Mouse (Mus musculus) forebrain, embryonic 13.5 days (tissue): Measurements from ENCODE around the gene Hist1h1a. TPM values are rescaled to one million over a fixed set of nuclear protein-coding genes. Genes with fewer than 3 reads are reported as not detected.
A peak's percentile ranks its signal among the peaks of the same experiment; 100 is the strongest.
"Not testable (repeated sequence)": the region's sequence is repeated elsewhere in the genome, so short reads cannot be mapped to it uniquely, and the experiment has no call there.

ENCODE experiments used
- ATAC-seq: fragments of 200-750 bp; cut with Nextera tagmentation; 2 replicates; pipeline ENCODE4 v1.8.0; 2017
- H3K27ac ChIP-seq: fragments of 300-500 bp; sonication (generic); 2 replicates; pipeline ENCODE4 v1.5.1; 2015; ENCODE audit warnings: inconsistent platforms, mild to moderate bottlenecking, moderate library complexity
- H3K27me3 ChIP-seq: fragments of 300-500 bp; sonication (generic); 2 replicates; pipeline ENCODE4 v1.6.1; 2015; ENCODE audit warnings: mild to moderate bottlenecking, inconsistent platforms
- H3K36me3 ChIP-seq: fragments of 300-500 bp; sonication (generic); 2 replicates; pipeline ENCODE4 v1.6.1; 2015; ENCODE audit warnings: mild to moderate bottlenecking, inconsistent platforms; ENCODE audit not compliant: poor library complexity, severe bottlenecking
- H3K4me1 ChIP-seq: fragments of 300-500 bp; sonication (generic); 2 replicates; pipeline ENCODE4 v1.6.1; 2015; ENCODE audit warnings: inconsistent platforms
- H3K4me2 ChIP-seq: fragments of 300-500 bp; sonication (generic); 2 replicates; pipeline ENCODE4 v1.6.1; 2015; ENCODE audit warnings: inconsistent platforms, mild to moderate bottlenecking, moderate library complexity
- H3K4me3 ChIP-seq: fragments of 300-500 bp; sonication (generic); 2 replicates; pipeline ENCODE4 v1.5.1; 2015; ENCODE audit warnings: mild to moderate bottlenecking, inconsistent platforms
- H3K9ac ChIP-seq: fragments of 300-500 bp; sonication (generic); 2 replicates; pipeline ENCODE4 v1.6.1; 2015; ENCODE audit warnings: mild to moderate bottlenecking, inconsistent platforms
- H3K9me3 ChIP-seq: fragments of 300-500 bp; sonication (generic); replicated peaks from 2 replicates; pipeline ENCODE4 v1.6.1; 2016; ENCODE audit warnings: inconsistent platforms
- WGBS: fragments of 180-500 bp; shearing (Covaris S2); methylation state at CpG from one replicate; pipeline ENCODE4 v1.1.7; 2015; 5-methylcytosine and 5-hydroxymethylcytosine counted together
- polyA plus RNA-seq: library from polyadenylated mRNA; unstranded; fragments of >200 nt; fragmentation: Nextera tagmentation; extraction: Ambion mirVana; gene quantifications from 2 replicates; pipeline ENCODE4 v1.2.1, GENCODE M21; 2015

Hist1h1a gene
- polyA plus RNA-seq, 1 experiment from 2014 or later: 4.6 TPM

DNA sequence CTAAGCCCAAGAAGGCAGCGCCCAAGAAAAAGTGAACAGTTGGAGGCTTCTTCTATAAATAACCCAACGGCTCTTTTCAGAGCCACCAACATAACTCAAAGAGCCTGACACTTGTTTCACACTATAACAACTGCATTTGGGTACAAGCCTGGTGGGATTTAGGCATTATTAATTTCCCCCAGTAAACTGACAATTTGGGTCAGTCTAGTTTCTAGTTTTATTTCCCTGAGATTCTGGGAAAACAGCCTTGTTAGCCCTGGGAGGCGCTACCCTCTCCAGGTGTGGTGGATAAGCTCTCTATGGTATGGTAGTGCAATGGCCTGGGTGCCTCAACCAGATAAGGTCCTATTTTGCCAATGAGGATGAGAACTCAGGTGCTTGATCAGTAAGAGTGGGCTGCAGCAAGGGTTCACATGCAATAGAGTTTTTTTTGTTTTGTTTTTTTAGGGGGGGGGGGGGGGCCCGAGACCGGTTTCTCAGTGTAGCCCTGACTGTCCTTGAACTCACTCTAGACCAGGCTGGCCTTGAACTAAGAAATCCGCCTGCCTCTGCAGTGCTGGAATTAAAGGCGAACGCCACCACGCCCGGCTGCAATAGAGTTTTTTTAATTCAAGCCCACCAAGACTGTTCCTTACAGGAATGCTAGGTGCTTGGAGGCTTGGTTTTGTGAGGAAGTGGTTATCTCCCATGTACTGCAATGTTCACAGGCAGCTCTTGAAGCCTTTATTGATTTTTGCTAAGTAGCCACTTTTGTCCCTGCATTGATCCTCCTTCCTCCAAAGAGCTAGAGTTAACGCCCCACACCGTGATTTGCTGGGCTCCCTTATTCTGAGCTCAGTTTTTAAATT, 1.1 kb downstream of the Hist1h1a start:
- 34% methylated on average over 12 of the region's 12 CpGs for WGBS
- H3K9me3 ChIP-seq: no peaks in the 10 kb centered on the region
- H3K4me3 ChIP-seq: peak overlapping the region; percentile 53
- peak overlapping the region; percentile 85 for H3K27ac ChIP-seq
- no peaks in the 10 kb centered on the region for H3K36me3 ChIP-seq
- H3K27me3 ChIP-seq: no peaks in the 10 kb centered on the region
- no peak for ATAC-seq
- H3K4me1 ChIP-seq: peaks cover 30% of the 10 kb centered on the region
- peak overlapping the region; percentile 78 for H3K4me2 ChIP-seq
- peak overlapping the region; percentile 80 for H3K9ac ChIP-seq

DNA sequence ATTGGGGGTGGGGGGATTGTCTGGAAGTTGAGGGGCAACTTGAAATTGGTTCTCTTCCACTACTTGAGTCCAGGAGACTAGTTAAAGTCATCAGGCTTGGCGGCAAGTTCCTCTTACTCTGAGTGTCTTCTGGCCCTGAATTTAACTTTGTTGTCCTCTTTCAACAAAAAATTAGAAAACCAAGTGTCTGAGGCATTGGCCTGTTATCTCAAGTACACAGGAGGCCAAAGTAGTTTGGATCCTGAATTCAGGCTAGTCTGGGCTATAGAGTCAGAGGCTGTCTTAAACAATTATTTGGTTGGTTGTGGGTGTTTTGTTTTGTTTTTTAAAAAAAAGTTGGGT, 1.7 kb downstream of the Hist1h1a start:
- Histone ChIP-seq H3K36me3 (no peaks in the 10 kb centered on the region), H3K27me3 (no peaks in the 10 kb centered on the region), H3K4me3 (no peak overlapping the region), H3K27ac (no peak overlapping the region), H3K4me1 (peaks cover 24% of the 10 kb centered on the region), H3K4me2 (no peak overlapping the region), H3K9me3 (no peaks in the 10 kb centered on the region), H3K9ac (no peak overlapping the region)
- no peak for ATAC-seq
- 61% methylated on average over 1 of the region's 1 CpGs for WGBS

DNA sequence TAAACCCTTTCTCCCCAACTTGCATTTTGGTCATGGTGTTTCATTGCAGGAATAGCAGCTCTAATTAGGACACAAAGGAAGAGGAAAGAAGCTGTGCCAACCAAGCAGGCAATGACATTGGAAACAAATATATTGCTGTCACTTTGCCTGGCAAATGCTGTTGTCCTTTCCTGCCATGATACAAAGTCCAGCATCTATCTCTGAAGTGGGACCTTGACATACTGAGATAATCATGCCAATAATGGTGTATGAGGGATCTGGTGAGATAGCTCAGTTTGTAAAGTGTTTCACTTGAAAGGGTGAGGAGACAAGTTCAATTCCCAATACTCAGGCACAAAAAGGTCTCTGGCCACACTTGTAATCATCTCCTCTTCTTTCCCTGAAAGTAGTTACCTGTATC, 3.3 kb downstream of the Hist1h1a start:
- no peak overlapping the region for H3K9ac ChIP-seq

DNA sequence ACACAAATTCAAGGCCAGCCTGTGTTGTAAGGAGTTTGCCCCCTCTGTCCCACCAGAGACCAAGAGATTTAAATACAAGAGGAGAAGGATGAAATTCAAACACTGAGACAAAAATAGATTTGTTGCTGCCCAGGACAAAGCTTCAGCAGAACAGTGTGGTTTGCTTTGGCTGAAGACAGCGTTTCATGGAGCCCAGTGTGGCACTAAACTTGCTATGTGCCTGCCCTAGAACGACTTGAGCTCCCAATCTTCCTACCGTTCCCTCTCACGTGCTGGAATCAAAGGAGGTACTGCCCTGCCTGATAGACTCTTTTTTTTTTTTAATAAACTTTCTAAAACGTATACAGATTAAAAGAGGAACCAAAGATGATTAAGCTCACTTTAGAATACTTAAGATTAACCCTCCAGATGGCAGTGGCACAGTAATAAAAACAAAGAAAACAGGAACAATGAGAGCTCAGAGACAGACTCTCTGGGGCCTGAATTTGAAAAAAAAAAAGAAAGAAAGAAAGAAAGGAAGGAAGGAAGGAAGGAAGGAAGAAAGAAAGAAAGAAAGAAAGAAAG, 5.5 kb downstream of the Hist1h1a start:
- Histone ChIP-seq H3K4me2 (no peak overlapping the region), H3K4me3 (no peak overlapping the region), H3K36me3 (no peaks in the 10 kb centered on the region), H3K9ac (no peak overlapping the region), H3K4me1 (peaks cover 11% of the 10 kb centered on the region), H3K27ac (no peak overlapping the region), H3K9me3 (no peaks in the 10 kb centered on the region), H3K27me3 (no peaks in the 10 kb centered on the region)
- 35% methylated on average over 5 of the region's 5 CpGs for WGBS
- no peak for ATAC-seq

More for the DNA sequence above, 3.3 kb downstream of the Hist1h1a start:
- H3K9me3 ChIP-seq: no peaks in the 10 kb centered on the region
- no peaks in the 10 kb centered on the region for H3K27me3 ChIP-seq
- no peak overlapping the region for H3K4me3 ChIP-seq
- H3K36me3 ChIP-seq: no peaks in the 10 kb centered on the region
- peaks cover 16% of the 10 kb centered on the region for H3K4me1 ChIP-seq
- H3K4me2 ChIP-seq: no peak overlapping the region
- ATAC-seq: no peak
- H3K27ac ChIP-seq: no peak overlapping the region

DNA sequence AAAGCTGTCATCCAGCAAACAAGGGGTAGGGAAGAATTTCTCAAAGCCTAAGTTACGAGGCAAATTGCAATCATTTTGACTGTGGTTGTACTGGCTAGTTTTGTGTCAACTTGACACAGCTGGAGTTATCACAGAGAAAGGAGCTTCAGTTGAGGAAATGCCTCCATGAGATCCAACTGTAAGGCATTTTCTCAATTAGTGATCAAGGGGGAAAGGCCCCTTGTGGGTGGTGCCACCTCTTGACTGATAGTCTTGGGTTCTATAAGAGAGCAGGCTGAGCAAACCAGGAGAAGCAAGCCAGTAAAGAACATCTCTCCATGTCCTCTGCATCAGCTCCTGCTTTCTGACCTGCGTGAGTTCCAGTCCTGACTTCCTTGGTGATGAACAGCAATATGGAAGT, 6.1 kb downstream of the Hist1h1a start, which contains the start of gene Trim38:
Gene Trim38, plus strand, starts transcription at position 301 of the 400 bp plus-strand sequence.
- not testable (repeated sequence) for H3K4me3 ChIP-seq, H3K27ac ChIP-seq, H3K36me3 ChIP-seq, H3K9ac ChIP-seq, H3K27me3 ChIP-seq, ATAC-seq, H3K4me2 ChIP-seq, H3K4me1 ChIP-seq, H3K9me3 ChIP-seq
- WGBS: 88% methylated on average over 2 of the region's 2 CpGs

DNA sequence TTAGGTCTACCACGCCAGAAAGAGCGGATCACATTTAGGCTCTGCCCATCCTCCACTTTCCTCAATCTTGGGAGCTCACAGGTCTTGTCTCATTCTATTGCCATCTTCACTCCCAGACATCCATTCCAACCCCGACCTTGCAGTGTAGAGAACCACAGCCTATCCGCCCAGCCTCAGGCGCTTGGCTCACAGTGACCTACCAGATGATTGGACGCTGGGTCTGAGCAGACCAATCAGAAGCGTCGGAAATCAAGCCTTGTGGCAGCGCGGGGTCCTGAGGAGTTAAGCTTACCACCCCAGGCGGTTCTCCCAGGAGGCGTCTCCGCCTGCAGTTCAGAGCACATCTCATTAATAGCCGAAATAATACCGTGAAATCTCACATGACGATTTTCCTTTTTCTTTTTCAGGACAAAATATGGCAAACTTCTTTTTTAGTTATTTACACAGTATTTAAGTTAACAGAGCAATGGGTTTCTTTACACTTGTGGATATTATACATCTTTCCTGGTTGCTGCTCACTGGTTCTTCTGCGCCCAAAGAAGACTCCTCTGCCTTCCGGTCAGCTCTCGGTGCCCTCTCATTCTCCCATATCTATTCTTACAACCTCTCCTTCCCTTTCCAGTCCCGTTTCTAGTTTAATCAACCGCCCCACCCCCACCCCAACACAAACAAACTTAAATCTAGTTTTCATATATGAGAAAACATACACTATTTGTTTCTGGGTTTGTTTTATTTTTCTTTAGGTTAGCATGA, 9.3 kb downstream of the Hist1h1a start:
- Histone ChIP-seq H3K27me3 (no peaks in the 10 kb centered on the region), H3K36me3 (no peaks in the 10 kb centered on the region), H3K4me2 (peak overlapping the region; percentile 39), H3K4me1 (peaks cover 5% of the 10 kb centered on the region; the same call in 1 of the 2 replicates), H3K9me3 (no peaks in the 10 kb centered on the region), H3K27ac (no peak overlapping the region), H3K9ac (no peak overlapping the region), H3K4me3 (no peak overlapping the region)
- peak; percentile 90 for ATAC-seq
- 23% methylated on average over 21 of the region's 21 CpGs for WGBS

DNA sequence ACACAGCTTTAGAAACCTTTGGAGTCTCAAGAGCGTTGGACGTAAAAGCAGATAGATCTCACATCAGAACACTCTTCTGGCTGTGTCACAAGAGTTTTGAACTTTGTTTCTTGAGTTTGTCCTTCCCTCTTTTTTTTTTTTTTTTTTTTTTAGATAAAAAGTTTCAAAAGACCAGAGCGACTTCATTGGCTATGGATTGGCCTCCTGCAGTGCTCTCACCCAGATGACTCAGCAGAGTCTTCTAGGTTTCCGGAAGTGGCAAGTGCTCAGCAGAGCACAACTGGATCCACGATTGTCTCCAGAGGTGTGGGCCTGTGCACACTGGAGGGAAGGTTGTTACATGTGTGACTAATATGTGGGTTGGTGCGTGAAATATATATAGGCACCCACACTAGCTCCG, 14.9 kb downstream of the Hist1h1a start:
- Histone ChIP-seq H3K4me1 (no peaks in the 10 kb centered on the region), H3K27ac (no peak overlapping the region)
- WGBS: 90% methylated on average over 7 of the region's 7 CpGs

DNA sequence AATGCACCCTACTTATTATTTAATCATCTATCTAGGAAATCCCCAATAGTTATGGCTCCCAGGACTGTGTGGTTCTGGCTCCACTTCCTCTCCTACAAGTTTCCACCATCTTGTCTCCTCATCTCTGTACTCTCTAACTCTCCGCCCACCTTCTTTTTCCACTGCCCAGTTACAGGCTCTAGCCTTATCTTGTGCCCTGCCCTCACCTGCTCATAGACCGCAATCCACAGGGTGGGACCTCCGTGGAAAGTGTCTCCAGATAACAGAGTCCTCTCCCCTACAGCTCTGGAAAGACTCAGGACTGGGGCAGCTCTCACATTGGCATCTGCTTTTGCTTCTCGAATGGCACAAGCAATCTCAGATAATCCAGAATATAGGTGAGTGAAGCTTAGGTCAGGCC, 15.6 kb downstream of the Hist1h1a start:
- Histone ChIP-seq H3K27me3 (no peaks in the 10 kb centered on the region), H3K27ac (no peak overlapping the region), H3K36me3 (no peaks in the 10 kb centered on the region), H3K9me3 (no peaks in the 10 kb centered on the region), H3K4me3 (no peak overlapping the region), H3K4me1 (no peaks in the 10 kb centered on the region), H3K9ac (no peak overlapping the region), H3K4me2 (no peak overlapping the region)
- ATAC-seq: no peak
- 88% methylated on average over 4 of the region's 4 CpGs for WGBS

More for the DNA sequence above, 14.9 kb downstream of the Hist1h1a start:
- Histone ChIP-seq H3K9me3 (no peaks in the 10 kb centered on the region), H3K36me3 (no peaks in the 10 kb centered on the region), H3K4me3 (no peak overlapping the region), H3K4me2 (no peak overlapping the region), H3K9ac (no peak overlapping the region), H3K27me3 (no peaks in the 10 kb centered on the region)
- no peak for ATAC-seq

DNA sequence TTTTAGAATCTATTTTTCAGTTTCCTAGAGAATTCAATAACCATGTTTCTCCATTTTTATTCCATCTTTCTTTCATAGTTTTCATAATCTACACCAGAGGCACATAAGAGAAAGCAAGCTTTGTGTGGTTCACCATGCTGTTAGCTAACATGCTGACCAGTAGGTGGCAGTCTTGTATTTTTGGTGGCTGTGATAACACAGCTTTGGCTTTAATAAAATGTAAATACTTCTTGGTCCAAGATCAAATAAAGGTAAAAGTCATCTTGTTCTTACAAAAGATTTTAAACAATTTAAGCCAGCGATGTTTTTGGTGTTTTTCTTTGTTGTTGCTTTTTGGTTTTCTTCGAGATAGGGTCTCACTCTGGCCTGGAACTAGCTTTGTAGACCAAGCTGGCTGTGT, 29.1 kb downstream of the Hist1h1a start:
- Histone ChIP-seq H3K4me3 (no peak overlapping the region), H3K9ac (no peak overlapping the region), H3K9me3 (no peaks in the 10 kb centered on the region), H3K4me2 (no peak overlapping the region), H3K36me3 (no peaks in the 10 kb centered on the region), H3K27me3 (no peaks in the 10 kb centered on the region), H3K27ac (no peak overlapping the region), H3K4me1 (no peaks in the 10 kb centered on the region)
- peak; percentile 80 for ATAC-seq
- WGBS: 47% methylated on average over 2 of the region's 2 CpGs

DNA sequence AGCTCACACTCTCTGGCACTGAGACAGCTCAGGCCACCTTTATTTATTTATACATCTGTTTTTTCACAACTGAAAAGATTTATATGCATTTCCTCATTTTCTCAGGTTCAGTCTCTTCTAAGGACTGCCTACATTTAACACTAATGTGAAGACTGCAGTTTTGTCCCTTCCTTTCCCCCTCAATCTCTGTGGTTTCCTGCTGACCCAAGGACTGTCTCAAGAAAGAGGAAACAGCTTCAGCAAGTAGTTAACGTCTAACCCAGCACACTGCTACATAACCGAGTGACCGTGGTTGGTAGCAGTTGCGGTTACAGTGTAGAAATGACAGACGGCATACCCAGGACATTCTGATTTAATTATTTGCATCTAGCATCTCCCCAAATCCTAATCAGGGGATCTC, 35.9 kb downstream of the Hist1h1a start:
- no peak overlapping the region for H3K27ac ChIP-seq
- ATAC-seq: no peak
- H3K9ac ChIP-seq: no peak overlapping the region
- no peaks in the 10 kb centered on the region for H3K9me3 ChIP-seq
- H3K27me3 ChIP-seq: no peaks in the 10 kb centered on the region
- no peaks in the 10 kb centered on the region for H3K36me3 ChIP-seq
- no peak overlapping the region for H3K4me3 ChIP-seq
- 92% methylated on average over 5 of the region's 5 CpGs for WGBS
- no peaks in the 10 kb centered on the region for H3K4me1 ChIP-seq
- H3K4me2 ChIP-seq: no peak overlapping the region

DNA sequence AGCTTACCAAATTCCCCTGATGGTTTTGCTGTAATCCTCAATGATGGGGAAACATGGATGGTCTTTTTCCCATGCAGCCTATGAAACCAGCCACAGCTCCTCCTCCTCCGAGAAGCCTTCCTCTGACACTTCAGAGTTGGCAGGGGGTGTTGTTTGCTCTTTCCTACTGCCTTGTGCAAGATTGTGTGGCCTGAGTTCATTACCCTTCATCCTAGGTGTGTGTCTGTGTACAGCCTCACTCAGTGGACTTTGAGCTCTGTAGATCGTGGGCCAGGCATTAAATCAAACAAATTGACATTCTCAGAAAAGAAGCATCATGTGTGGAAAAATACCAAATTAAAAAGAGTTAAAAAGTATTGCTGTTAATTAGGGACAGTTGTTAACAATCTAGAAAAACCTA, 41.1 kb downstream of the Hist1h1a start:
- H3K9ac ChIP-seq: no peak overlapping the region
- H3K4me2 ChIP-seq: no peak overlapping the region
- no peaks in the 10 kb centered on the region for H3K36me3 ChIP-seq
- no peaks in the 10 kb centered on the region for H3K27me3 ChIP-seq
- 85% methylated on average over 2 of the region's 2 CpGs for WGBS
- H3K4me1 ChIP-seq: no peaks in the 10 kb centered on the region
- no peak overlapping the region for H3K4me3 ChIP-seq
- H3K27ac ChIP-seq: no peak overlapping the region
- no peak for ATAC-seq
- no peaks in the 10 kb centered on the region for H3K9me3 ChIP-seq

DNA sequence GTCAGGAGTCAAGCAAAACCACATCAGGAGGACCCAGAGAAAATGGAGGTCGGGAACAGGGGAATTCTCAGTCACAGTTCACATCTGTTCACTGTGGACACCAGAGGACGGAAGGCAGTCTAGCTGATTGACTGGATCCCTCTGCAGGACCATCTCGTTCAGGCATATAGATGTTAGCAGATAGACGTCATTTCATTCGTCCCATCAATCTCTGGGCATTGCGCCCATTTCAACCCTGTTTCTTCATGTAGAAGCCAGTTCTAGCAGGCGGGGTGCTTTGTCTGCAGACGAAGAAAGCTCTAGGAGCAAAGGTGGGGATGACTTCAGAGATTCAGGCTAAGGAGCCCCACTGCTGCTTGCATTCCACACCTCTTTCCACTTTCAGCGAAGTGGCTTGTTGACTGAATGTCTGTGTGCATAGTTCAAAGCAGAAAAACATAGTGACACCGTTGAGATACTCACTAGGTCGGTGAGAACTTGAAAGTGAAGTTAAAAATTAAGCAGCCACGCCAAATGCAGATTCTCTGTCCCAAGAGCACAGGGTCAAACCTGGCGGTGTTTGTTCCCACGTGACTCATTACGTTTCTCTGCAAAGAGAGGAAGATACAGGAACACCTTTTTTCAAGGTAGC, 43.1 kb downstream of the Hist1h1a start, which contains the start of gene Slc17a2:
Gene Slc17a2, plus strand, starts transcription at position 572 of the 631 bp plus-strand sequence.
- Histone ChIP-seq H3K27ac (no peak within 1 kb of the TSS), H3K4me3 (no peak within 1 kb of the TSS), H3K36me3 (no peaks in the 10 kb centered on the region), H3K27me3 (no peaks in the 10 kb centered on the region), H3K9me3 (no peaks in the 10 kb centered on the region), H3K9ac (no peak within 1 kb of the TSS), H3K4me1 (no peaks in the 10 kb centered on the region), H3K4me2 (no peak within 1 kb of the TSS)
- no peak for ATAC-seq
- 92% methylated on average over 15 of the region's 15 CpGs for whole genome bisulfite sequencing
